Mouse (Mus musculus) erythroblast, embryonic 14.5 days (primary cell): ENCODE data around the gene Tbc1d22a. TPM values are rescaled to one million over a fixed set of nuclear protein-coding genes. Genes with fewer than 3 reads are reported as not detected.

Experiments
- H3K27me3 ChIP-seq: 2 replicates; pipeline ENCODE4 v1.6.1; 2012; ENCODE audit warnings: inconsistent platforms; ENCODE audit not compliant: control insufficient read depth
- H3K36me3 ChIP-seq: 2 replicates; pipeline ENCODE4 v1.6.1; 2012; ENCODE audit warnings: mild to moderate bottlenecking, inconsistent platforms; ENCODE audit not compliant: control insufficient read depth
- H3K4me1 ChIP-seq: 2 replicates; pipeline ENCODE4 v1.6.1; 2012; ENCODE audit warnings: inconsistent platforms; ENCODE audit not compliant: control insufficient read depth
- H3K4me3 ChIP-seq: replicated peaks from 2 replicates; pipeline ENCODE3; 2012; ENCODE audit warnings: moderate library complexity, mild to moderate bottlenecking, inconsistent platforms
- H3K9me3 ChIP-seq: 2 replicates; pipeline ENCODE4 v1.6.1; 2012; ENCODE audit warnings: low read length, inconsistent platforms, mixed read lengths; ENCODE audit not compliant: control insufficient read depth
- GATA1 ChIP-seq: IDR thresholded peaks from 2 replicates; pipeline ENCODE4 v1.6.1; 2012; ENCODE audit warnings: low read length, inconsistent platforms, mixed read lengths
- TAL1 ChIP-seq: IDR thresholded peaks from 3 replicates; pipeline ENCODE4 v1.6.1; 2012; ENCODE audit warnings: low read length, inconsistent platforms, mixed read lengths
- polyA plus RNA-seq: library from polyadenylated mRNA; stranded (reverse); fragments of >175 nt; gene quantifications from 2 replicates; pipeline ENCODE4 v1.2.3, GENCODE M21; 2012

The Tbc1d22a gene
- polyA plus RNA-seq, 1 experiment, result 0.92 TPM

DNA sequence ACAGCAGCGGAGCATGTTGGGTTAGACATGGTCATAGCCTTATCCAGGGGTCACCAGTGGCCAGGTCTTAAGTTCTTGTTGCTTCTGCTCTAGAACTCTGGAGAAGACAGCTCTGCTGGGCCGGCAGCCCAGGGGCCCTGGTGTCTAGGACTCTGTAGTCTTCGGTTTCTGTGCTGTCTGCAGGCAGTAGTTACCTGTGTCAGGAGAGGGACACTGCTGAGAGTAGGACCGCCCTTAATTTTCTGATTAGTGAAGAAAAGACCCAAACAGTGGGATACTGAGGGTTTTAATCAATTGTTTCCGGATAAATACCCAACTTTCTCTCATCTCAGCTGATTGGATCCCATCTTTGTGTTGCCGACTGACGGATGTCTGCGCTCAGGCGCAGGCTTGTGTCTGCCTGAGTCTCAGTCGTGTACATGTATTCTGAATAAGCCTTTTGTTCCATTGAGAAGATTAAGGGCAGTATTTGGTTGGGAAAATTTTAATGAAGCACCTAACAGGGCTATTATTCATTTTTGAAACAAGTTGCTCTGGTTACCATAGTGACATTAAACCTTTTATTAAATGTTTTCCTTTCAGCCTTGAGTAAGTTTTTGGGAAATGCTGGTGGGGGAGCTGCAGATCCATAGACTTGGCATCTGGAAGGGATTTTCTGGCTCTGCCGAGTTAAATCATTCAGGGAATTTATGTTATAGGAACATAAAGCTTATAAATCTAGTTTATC, 62.4 kb downstream of the Tbc1d22a start:
- TF ChIP-seq TAL1, result no peak
- no peak for TF ChIP-seq GATA1
- no peak overlapping the region for H3K4me3 ChIP-seq
- no peaks in the 10 kb centered on the region for H3K9me3 ChIP-seq
- H3K4me1 ChIP-seq, result no peaks in the 10 kb centered on the region
- H3K27me3 ChIP-seq, result no peaks in the 10 kb centered on the region
- no peaks in the 10 kb centered on the region for H3K36me3 ChIP-seq

DNA sequence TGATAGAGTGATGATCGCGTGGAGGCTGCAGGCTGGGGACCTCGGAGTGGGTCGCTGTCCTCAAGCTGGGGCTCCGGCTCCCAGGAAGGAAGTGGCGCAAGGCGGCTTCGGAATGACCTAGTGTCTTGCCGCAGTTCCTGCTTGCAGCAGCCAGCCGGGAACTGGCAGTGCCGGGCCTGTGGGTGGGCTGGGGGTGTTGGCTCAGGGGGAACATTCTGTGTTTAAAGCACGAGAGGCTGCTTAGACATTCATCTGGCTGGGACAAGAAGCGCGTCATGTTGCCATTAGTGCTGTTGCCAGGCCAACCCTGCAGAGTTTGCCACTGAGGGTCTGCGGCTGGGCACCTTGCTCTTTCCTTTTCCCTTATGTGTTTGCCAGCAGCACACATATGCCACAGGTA, 63.2 kb downstream of the Tbc1d22a start:
- Histone ChIP-seq H3K27me3 (no peaks in the 10 kb centered on the region), H3K4me1 (no peaks in the 10 kb centered on the region; the same call in 1 of the 2 replicates), H3K36me3 (no peaks in the 10 kb centered on the region), H3K4me3 (no peak overlapping the region), H3K9me3 (no peaks in the 10 kb centered on the region)
- TF ChIP-seq GATA1 (no peak), TAL1 (no peak)

DNA sequence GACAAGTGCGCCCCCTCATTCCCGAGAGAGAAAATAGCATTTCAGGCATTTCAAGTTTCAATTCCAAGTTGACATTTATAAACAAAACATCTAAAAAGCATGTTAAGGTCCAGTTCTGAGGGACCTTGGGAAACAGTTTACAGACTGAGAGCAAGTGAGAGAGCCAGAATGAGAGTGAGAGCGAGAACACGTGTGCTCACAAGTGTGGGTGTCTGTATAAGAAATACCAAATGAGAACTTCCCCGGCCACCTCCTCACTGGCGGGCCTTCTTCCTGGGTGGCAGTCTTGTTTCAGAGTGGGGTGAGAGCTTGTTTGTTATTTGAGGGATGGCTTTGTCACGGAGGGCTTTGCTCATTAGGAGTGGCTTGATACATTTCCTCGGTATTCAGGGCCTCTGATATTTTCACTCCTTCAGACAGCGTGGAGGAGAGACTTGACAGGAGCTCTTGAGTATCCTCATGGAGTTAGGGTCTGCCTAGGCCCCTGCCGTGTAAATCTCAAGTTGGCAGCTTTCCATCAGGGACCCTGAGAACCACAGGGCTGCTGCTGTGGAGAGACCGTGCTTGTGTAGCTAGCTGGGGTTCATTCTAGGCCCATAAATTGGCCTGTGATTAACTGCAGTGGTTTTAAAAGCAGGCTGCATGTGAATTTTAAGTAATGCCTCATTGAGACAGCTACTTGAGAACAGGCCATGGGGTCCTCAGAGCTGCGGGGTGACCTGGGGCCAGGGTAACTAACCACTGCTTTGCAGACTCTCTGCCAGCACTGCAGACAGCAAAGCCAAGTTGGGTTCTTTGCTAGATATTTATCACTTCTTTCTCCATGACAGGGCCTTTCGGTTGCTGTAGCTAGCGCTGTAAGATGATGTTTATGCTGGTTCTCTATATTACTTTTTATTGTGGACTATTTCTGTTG, 65.1 kb downstream of the Tbc1d22a start:
- no peaks in the 10 kb centered on the region for H3K27me3 ChIP-seq
- no peak for TF ChIP-seq TAL1
- no peak for TF ChIP-seq GATA1
- no peaks in the 10 kb centered on the region; the same call in 1 of the 2 replicates for H3K4me1 ChIP-seq
- no peak overlapping the region for H3K4me3 ChIP-seq
- no peaks in the 10 kb centered on the region for H3K36me3 ChIP-seq
- no peaks in the 10 kb centered on the region for H3K9me3 ChIP-seq

GRCm38 (mm10) chr15:86280137-86280536, 65.9 kb downstream of the Tbc1d22a start:
- no peaks in the 10 kb centered on the region; the same call in 1 of the 2 replicates for H3K4me1 ChIP-seq
- H3K36me3 ChIP-seq, result no peaks in the 10 kb centered on the region
- H3K9me3 ChIP-seq, result no peaks in the 10 kb centered on the region
- TF ChIP-seq TAL1 (no peak), GATA1 (no peak)
- no peaks in the 10 kb centered on the region for H3K27me3 ChIP-seq
- H3K4me3 ChIP-seq, result no peak overlapping the region

DNA sequence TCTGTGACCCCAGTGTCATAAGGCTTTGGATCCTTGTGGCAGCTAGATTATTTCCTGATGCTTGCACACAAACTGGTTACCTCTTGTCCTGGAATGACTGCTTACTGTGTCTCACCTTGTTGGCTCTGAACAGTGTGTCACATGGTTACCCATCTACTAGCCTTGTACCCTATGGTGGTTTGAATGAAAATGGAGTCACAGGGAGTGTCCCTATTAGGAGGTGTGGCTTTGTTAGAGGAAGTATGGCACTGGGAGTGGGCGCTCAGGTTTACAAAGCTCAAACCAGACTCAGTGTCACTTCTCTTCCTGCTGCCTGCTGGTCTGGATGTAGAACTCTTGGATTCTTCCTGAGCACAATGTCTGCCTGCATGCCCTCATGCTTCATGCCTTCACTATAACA, 69.0 kb downstream of the Tbc1d22a start:
- TF ChIP-seq TAL1 (no peak), GATA1 (no peak)
- Histone ChIP-seq H3K4me1 (no peaks in the 10 kb centered on the region; the same call in 1 of the 2 replicates), H3K36me3 (no peaks in the 10 kb centered on the region), H3K27me3 (no peaks in the 10 kb centered on the region), H3K9me3 (no peaks in the 10 kb centered on the region), H3K4me3 (no peak overlapping the region)

DNA sequence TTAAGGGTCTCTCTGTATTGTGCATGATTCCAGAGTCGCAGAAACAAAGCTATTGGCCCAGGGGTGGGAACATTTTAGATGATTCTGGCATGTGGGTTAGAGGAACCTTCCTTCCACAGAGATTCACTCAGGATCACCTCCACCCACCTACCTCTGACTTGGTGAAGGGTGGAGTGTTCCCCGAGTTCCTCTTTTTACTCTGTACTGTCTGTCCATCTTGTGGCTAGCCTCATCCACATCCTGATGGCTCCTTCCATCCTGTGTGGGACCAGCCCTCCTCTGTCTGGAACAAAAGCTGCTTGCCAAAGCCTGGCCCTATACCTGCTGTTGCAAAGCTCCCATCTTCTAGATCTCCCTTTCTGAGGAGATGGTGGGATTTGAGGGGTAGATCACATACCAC, 71.0 kb downstream of the Tbc1d22a start:
- TF ChIP-seq TAL1, result no peak
- TF ChIP-seq GATA1, result no peak
- no peaks in the 10 kb centered on the region for H3K9me3 ChIP-seq
- H3K4me1 ChIP-seq, result peaks cover 2% of the 10 kb centered on the region; the same call in 1 of the 2 replicates
- no peaks in the 10 kb centered on the region for H3K36me3 ChIP-seq
- H3K27me3 ChIP-seq, result no peaks in the 10 kb centered on the region
- H3K4me3 ChIP-seq, result no peak overlapping the region

GRCm38 (mm10) chr15:86290074-86290473, 75.8 kb downstream of the Tbc1d22a start:
- Histone ChIP-seq H3K27me3 (no peaks in the 10 kb centered on the region), H3K9me3 (no peaks in the 10 kb centered on the region), H3K4me3 (no peak overlapping the region), H3K36me3 (peaks cover 3% of the 10 kb centered on the region; the same call in 1 of the 2 replicates), H3K4me1 (0 out of 2 replicates have a peak, but pooled peaks cover 2% of the 10 kb centered on the region)
- TF ChIP-seq GATA1, result no peak
- TF ChIP-seq TAL1, result no peak

DNA sequence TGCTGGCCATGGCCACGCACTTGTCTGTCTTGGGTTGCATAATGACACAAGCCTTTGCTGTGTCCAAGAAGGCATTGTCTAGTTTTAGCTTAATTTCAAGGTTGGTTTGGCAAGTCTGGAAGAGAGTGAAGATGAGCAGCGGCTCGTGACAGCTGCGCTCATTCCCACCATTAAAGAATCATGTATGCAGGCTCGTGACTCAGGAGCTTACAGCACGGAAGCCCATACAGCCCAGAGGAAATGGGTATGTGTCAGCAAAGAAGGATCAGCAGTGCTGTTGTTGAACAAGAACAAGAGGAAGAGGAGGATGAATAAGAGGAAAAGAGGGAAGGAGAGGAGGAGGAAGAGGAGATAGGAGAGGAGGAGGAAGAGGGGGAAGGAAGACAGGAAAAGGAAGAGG, 78.0 kb downstream of the Tbc1d22a start:
- Histone ChIP-seq H3K4me1 (peaks cover 10% of the 10 kb centered on the region), H3K9me3 (no peaks in the 10 kb centered on the region), H3K4me3 (no peak overlapping the region), H3K27me3 (no peaks in the 10 kb centered on the region), H3K36me3 (peaks cover 3% of the 10 kb centered on the region; the same call in 1 of the 2 replicates)
- no peak for TF ChIP-seq GATA1
- TF ChIP-seq TAL1, result no peak

DNA sequence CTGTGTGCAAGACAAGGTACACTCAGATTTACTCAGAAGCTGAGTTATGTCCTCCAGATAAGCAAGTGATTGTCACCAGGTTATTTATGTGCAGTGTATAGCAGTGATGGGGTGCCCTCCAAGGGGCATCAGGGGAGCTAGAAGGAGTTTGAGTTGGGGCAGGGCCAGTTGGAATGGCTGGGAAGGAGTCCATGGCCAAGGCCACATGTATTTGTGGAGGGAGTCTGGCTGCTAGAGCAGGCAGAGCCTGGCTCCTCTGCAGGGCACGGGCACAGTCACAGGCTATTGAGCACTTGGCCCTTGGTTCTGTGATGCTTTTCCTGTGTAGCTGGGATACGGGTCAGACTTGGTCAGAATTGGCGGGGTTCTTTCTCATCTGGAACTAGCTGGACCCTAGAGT, 80.2 kb downstream of the Tbc1d22a start:
- Histone ChIP-seq H3K4me3 (no peak overlapping the region), H3K27me3 (no peaks in the 10 kb centered on the region), H3K9me3 (no peaks in the 10 kb centered on the region), H3K36me3 (peaks cover 3% of the 10 kb centered on the region; the same call in 1 of the 2 replicates), H3K4me1 (peaks cover 10% of the 10 kb centered on the region)
- TF ChIP-seq GATA1 (no peak), TAL1 (no peak)
